Mouse (Mus musculus): ENCODE results near the gene Fgd4. TPM values are rescaled to one million over a fixed set of nuclear protein-coding genes. Genes with fewer than 3 reads are reported as not detected.

Gene Fgd4
- 0.58 TPM for total RNA-seq (2023)

GRCm38 (mm10) chr16:16600461-16600860, at the start of gene Fgd4:
Fgd4 (minus strand) TSS chr16:16600549.

Other genes starting within 250 kb of the Fgd4 start
- 57.2 TPM for gene Dnm1l, start 241.6 kb downstream of the Fgd4 start, total RNA-seq (2023)
- not detected for gene Olfr19, start 75.9 kb upstream of the Fgd4 start, total RNA-seq (2023)
- gene Spag6l, start 228.9 kb upstream of the Fgd4 start, total RNA-seq (2023): 10.3 TPM